Mouse (Mus musculus) urinary bladder, postnatal 4 days (tissue): Measurements from ENCODE around the gene Ccne1.
"Not testable (repeated sequence)": the region's sequence is repeated elsewhere in the genome, so short reads cannot be mapped to it uniquely, and the experiment has no call there.

Experiments used
- DNase-seq, 2 experiments: peaks; one replicate each; pipeline ENCODE4 v3.0.0; 2021 to 2022; ENCODE audit warnings: low spot score in 2 of 2

Gene Ccne1

DNA sequence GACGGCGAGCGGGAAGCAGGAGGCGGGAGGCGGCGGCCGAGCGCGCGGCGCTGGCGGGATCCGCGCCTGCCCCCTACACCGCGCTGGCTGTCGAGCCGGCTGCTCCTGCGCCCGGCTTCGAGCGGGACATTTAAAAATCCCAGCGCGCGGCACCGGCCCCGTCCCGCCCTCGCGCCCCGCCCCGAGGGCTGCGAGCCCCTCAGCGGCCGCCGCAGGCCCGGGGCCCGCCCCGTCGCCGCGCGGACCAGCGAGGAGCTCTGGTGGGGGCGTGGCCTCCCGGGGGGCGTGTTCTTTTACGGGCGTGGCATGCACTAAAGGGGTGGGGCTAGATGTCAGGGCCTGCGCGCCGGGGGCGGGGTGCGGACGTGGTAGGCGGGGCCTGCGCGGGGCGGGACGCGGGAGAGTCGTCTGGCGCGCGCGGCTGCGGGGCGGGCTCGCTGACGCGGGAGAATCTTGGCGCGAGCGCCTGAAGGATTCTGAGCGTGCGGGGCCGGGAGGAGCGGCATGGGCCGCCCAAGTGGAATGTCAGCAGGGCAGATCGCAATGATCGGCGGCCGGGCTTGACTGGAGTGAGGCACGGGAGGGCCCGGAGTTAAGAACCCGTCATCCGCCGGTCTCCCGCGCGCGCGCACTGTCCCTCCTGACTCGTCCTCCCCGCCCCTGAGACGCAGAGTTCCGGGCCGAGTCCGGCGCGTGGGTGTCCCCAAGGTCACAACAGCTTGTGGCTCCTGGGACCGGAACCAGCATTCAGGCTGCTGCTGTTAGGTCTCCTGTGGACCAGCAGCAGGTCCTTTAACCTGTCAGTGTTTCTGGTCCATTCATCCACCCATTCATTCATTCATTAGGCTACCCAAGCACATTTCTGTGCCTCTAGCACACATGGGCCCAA, at the start of gene Ccne1:
Gene Ccne1 (minus strand): TSS at position 164 of the 889 bp plus-strand sequence.
- DNase-seq: peak; percentile 99 to 100

DNA sequence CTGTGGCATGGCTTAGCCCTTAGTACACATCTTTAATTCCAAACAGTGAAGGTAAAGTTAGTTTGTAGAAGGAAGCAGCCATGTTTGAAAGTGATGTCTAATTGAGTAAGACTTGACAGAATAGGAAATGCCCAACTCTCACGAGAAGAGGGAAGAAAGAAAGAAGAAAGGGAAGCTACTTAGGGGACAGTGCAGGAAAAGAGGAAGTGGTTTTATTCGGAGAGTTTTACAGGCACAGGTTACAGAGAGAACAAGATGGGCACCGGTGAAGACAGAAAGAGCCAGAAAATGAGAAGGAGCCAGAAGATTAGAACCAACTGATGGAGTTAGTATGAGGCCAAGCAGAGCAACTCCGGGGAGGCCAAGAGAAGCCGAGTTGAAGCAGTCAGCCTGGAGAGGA, 48.5 kb upstream of the Ccne1 start:
- no peak for DNase-seq

DNA sequence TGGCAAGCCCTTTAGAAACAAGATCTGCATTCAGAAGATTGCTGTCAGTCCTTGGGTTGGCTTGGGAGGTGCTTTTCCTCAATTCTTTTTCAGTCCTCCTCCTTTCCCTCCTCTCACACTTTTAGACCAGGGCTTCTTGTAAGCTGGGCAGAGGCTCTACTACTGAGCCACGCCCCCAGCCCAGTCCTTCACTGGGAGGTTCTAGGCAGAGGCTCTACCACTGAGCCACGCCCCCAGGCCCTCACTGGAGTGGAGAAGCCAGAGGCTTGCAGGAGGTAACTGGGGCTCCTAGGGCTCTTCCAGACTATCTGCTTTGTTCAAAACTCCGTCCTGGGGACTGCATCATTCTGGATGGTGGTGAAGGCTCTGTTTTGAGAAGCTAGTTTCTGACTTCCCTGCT, 45.2 kb upstream of the Ccne1 start:
- no peak for DNase-seq

DNA sequence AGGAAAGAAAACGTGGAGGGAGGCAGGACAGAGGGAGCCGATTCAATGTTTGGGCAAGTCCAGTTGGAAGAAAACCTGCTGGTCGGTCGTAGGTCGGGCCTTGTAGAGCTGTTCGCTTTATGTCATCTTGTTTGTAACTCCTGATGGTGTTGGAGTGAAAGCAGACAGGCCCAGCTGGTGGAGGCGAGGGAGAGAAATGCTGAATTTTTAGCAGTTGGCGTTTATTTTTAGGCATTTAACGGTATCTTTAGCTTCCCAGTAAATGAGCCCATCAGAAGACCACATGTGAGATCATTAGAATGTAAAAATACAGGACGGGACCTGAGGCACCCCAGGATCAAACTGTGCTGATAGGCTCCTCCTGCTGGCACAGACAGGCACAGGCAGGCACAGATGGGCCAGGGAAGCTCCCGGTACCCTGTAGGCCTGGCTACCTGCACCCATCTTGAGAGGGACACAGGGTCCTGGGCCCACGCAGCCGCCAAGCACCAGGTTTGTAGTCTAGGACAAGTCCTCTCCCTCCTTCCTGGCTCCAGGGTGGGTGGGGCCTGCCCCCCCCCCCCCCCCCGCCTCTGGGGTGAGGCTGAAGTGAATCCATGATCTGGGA, 44.5 kb upstream of the Ccne1 start:
- no peak for DNase-seq

DNA sequence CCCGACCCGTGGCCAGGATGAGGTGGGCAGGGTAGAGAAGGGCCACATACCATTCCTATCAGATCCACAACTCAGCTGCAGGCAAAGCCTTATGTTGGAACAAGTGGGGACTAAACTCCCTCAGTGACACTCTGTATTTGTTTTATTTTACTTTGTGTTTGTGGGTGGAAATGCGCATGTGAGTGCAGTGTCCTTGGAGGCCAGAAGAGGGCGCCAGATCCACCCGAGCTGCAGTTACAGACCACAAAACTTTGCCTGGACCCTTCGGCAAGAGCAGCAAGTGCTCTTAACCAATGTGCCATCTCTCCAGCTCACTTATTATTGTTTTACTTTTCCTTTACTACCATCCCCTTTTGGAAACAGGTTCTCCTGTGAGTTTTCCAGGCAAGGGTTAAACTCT, 40.1 kb upstream of the Ccne1 start:
- no peak for DNase-seq

DNA sequence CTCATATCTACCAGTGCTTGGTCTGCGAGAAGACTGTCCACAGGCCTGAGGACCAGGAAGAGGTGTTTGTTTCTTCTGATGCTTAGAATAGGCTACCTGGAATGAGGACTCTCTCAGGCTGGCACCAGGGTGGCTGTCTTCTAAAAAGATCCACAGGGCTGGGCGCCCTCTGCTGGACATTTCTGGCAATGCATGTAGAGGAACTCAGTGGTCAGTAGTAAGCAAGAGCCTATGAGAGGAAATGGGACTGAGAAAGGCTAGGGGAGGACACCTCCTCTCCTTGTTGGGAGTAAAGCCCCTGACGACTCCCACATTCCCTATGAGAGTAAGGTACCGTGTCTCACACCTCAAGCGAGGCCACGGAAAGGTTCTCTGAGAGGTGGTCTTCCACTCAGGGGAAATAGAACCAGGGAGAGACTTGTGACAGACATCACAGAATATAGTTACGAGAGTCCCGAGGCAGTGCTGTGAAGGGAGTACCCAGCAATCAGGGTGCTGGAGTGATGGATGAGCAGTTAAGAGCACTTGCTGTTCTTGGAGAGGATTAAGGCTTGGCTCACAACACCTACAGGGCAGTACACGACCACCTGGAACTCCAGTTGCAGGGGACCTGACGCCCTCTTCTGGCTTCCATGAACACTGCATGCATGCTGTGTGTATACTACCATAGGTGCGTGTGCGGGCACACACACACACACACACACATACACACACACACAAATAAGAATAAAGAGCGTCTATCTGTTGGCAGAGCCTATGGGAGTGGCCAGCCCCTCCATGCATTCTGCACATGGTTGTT, 34.6 kb upstream of the Ccne1 start:
- DNase-seq: peak; percentile 63 to 87

DNA sequence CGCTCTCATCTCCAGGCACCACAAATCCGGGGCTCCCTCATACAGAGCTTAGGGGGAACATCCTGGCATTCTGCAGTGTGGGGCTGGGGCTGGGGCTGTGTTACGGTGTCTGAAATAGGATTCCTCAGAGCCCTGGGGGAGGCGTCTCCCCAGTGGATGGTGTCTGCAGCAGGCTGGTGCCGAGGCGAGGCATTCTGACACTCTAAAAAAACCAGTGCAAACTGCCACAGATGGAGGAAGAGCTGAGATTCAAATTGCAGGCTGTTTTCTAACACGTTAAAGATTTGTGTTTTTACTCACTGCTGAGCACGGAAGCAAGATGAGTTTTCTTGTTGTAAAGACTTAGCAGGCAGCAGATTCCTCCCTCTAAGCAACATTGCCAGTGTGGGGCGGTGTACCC, 33.0 kb upstream of the Ccne1 start:
- DNase-seq: no peak

DNA sequence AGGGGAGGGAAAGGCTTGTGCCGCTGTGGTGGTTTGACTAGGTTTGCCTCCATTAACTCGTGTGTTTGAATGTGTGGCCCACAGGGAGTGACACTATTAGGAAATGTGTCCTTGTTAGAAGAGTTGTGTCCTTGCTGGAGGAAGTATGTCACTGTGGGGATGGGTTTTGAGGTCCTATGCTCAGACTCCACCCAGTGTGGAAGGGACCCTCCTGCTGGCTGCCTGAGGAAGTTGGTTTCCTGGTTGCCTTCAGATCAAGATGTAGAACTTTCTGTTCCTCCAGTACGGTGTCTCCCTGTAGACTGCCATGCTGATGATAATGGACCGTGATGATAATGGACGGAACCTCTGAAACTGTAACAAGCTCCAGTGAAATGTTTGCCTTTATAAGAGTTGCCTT, 27.1 kb upstream of the Ccne1 start:
- DNase-seq: no peak

DNA sequence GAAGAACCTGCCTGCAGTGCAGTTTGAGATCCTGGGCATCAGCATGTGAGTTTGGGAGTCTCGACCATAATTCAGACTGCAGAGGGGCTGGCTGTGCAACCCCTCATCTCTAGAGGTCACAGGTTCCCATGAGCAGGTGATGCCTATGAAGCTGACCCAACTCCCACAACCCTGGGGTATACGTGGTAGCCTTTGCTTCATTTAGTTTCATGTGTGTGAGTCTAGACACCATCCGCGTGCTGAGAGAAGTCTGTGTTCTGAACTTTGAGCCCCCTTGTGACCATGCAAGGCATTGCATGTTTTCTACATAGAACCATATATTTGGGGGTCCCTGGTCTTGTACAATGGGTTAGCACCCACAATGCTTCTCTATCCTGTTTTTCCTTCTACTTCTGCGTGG, 23.9 kb upstream of the Ccne1 start:
- DNase-seq: no peak

DNA sequence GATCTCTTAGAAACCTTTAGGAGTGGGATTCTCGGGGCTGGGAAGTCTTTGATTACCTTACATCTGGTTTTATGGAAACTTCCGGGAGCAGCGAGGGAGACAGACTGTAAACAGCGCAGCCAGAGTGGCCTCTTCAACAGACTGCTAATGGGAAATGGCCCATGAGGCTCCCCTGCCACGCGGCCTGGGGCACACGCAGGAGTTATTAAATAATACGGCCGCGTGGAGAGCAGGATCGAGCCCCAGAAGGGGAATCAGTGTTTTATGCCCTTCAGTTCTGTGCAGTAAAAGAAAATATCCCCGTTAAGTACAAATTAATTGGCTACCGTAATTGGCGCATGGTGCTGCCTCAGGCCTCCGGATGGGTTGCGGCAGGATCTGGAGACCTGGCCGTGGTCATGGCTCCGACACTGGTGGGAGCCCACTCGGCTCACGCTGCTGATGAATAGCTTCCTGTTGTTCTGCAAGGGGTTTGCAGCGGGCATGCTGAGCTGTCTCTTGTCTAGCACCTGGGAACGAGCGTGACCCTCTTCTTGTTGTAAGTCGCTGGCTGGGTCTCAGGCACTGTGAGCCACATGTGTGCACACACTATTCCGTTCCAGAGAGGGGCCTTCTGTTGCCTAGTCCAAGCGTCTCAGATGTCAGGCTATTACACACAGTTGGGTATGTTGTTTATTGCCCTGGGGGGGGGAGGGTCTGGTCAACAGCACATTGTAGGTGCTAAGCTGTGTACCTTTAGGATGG, 22.8 kb upstream of the Ccne1 start:
- DNase-seq: no peak

DNA sequence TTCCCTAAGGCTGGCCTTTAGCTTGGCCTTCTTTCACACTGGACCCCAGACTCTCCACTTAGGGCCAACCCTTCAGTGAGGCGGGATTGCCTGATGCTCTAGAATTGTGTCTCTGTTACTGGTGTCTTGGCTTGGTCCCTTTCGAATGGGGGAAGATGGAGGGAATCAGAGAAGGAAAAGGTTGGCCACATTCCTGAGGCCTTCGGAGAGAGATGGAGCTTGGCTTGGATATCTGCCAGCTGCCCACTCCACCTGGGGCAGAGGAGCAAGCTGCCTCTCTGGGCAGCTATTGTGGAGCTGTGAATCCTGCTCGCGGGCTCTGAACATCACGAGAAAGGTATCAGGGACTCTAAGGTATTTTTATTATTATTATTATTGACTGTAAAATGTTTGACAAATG, 22.2 kb upstream of the Ccne1 start:
- no peak for DNase-seq

DNA sequence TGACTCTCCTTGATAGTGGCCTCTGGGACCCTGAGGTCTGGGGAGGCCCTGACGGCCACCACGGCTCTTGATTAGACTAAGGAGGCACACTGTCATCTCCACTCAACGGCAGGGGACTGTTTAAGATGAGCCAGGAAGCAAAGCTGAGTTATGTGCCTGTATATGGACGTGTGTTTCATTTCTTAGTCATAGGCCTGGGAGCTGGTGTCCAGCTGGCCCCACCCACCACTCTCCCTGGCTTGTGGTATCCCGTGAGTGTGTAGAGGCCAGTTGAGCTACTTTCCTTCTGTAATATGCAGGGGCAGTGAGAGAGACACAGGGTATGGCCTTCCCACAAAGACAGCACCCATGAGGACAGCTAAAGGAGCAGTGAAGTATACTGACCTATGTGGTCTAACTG, 20.9 kb upstream of the Ccne1 start:
- not testable (repeated sequence) for DNase-seq

DNA sequence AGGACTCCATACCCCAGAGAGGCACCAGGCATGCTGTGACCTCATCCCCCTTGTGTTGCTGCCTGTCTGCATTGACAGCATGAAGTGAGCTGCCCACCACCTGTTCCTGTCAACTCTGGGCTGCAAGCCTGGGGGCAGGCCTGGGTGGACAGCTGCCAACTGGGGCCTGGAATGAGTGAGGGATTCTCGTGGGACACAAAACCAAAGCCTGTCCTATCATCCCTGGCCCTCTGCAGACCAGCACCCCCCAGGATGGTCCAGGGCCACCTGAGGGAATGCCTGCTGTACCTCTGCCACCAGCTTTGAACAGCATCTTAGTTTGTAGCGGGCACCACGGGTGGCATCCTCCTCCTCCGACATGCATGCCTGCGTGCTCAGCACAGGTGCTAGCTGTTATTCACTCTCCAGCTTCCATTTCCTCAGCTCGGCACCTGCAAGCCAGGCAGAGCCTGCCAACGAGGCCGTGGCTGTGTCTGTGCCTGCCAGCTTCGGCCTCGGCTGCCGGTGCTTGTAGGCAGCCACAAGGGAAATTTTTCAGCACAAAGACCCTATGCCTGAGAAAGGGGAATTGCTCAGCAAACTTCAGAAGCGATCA, 18.3 kb upstream of the Ccne1 start:
- no peak for DNase-seq

DNA sequence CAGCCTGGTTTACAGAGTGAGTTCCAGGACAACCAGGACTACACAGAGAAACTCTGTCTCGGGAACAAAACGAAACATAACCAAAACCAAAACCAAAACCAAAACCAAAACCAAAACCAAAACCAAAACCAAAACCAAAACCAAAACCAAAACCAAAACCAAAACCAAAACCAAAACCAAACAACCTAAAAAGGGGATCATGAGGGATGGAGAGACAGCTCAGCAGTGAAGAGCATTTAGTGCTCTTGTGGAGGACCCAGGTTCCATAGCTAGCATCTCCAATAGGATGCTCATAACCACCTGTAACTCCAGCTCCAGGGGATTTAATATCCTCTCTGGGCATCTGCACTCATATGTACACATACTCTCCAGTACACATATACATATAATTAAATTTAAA, 16.8 kb upstream of the Ccne1 start:
- not testable (repeated sequence) for DNase-seq

DNA sequence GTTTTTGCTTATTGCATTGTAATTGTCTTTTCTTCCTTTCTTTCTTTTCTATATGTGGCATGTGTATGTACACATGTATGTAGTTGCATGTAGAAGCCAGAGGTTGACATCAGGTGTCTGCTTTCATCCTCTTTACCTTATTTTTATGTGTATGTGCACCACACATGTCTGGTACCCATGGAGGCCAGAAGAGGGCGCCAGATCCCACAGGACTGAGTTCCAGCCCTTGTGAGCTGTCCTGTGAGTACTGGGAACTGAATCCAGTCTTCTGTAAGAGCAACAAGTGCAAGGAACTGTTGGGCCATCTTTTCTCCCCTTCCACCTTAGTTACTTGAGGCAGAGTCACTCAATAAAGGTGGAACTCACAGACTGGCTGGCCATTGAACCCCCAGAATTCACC, 11.3 kb upstream of the Ccne1 start:
- no peak for DNase-seq

DNA sequence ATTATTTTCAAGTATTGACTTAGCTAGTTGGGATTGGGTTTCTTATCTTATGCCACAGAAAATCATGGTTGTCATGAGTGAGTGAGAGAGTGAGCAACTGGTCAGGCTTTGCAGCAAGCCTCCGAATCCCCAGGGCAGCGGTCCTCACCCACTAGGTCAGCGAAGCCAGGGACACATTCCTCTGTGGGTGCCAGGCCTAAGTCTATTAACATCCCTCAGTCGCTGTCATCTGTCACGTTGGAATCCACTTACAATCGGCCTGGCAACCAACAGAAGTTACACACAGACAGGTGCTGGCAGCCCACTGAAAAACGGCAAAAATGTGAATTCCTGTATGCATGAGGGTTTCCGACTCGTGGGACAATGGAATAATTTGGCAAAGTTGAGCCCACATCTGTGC, 5.1 kb upstream of the Ccne1 start:
- no peak for DNase-seq

DNA sequence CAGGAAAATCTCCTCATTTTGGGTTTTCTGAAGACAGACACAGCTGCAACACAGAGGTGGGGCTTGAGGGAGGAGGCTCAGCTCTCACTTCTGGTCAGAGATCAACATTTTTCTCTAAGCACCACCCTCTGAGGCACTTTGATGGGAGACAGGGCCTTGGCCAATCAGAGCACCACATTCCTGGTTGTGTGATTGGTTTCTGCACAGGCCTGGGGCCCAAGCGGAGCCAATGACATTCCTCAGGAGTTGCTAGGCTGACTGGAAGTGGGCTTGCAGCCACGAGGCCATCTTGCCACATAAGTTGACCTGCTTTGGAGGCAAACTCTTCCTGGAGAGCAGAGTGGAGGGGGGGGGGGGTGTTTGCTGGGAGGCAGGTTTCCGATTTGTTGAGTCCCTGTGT, 4.7 kb upstream of the Ccne1 start:
- DNase-seq: peak; percentile 81 to 85

DNA sequence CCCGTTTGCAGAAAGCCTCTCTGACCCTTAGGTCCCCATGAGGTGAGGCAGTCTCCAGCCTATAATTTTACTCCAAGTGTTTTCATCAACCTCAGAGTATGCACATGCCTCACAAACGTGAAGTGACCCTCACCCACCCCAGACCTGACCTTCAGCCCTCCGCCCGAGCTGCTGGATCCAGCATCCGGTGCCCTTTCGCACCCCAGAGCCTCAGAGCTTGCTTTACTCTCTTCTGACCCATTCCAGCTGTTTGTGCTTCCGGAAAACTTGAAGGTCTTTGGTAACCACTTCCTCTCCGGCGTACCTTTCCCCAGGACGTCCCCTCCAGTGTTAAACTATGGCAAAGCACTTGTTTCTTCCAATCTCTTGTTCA, 912 bp upstream of the Ccne1 start:
- no peak for DNase-seq

DNA sequence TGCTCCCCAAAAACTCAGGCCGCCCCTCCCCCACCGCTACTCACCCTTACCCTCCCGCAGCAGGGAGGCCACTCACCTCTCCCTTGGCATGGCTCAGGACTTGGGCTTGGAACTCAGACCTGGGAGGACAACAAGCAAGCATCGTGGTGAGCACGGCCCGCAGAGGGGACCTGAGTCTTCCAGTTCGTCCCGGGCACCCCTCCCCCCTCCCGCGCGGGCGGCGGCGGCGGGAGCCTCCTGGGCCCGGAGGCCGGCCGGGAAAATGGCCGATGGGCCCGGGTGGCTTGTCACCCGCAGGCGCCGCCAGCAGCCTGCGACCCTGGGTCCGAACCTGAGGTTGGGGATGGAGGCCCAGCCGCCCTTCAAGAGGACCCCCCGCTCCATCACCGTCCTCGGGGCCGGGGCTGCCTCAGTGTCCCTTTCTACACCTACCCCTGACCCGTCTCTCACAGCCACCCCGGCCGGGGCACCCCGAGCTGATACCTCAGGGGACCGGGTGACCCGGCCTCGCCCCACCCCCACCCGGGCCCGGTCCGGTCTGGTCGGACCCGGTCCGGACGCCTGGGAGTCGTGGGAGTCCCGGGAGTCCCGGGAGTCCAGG, 523 bp downstream of the Ccne1 start:
- peak in 1 of 2 experiments; percentile 22 for DNase-seq

DNA sequence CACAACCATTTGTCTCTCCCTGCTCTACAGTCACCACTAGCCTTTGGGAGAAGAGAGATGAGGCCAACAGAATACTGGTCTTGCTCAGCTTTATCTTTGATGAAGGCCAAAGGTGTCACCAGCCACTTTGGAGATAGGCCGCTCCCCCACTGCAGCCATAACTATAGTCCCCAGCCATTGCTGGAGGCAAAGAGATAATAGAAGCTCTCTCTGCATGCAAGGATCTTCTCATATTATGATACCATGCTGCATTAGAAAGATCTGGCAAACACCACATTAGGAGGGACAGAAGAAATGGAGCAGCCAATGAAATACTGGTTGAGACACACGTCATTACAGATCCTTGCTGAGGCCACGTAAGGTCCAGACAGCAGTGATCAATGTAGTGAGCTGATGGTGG, 2.0 kb downstream of the Ccne1 start:
- DNase-seq: no peak

DNA sequence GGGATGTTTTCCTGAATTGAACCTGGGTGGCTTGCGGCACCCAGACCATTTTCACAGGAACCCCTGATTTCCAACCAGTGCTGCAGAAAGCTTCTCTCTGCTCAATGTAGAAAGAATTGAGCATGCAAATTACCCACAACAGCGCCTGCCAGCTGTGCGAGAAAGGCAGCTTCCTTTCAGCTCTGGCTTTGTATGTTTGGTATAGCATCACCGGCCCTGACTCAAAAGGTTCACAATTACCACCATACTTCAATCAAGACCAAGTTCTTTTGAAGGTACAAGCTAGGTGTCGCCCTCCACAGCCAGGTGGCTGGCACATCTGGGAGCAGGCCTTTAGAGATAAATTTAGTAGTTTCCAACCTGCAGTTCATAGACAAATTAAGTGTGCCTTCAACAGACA, 3.2 kb downstream of the Ccne1 start:
- no peak for DNase-seq
